Mouse (Mus musculus) heart, postnatal 0 days (tissue): Measurements from ENCODE around the gene Fabp7.

Experiments used
- CTCF ChIP-seq: IDR thresholded peaks from 2 replicates; pipeline ENCODE4 v1.5.1; 2016; ENCODE audit warnings: antibody characterized with exemption, control low read depth, low read depth
- EP300 ChIP-seq: IDR thresholded peaks from 2 replicates; pipeline ENCODE4 v1.6.1; 2016; ENCODE audit warnings: antibody characterized with exemption, low read depth

DNA sequence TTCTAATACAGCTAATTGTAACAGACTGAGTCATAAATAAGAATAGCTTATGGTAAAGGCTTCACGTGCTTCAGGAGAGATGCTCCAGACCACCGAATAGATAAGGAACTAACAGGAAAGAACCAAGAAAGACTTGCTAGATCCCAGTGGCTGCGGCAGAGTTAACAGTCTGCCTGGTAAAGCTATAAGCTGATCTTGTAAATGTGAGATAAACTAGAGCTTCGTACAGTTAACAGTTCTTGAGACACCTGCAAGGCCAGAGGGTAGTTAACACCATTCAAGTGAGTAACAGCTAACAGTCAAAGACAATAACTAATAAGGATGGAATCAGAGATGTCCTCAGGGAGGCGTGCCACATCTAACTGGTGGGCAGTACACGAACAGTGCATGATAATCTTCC, 31.2 kb downstream of the Fabp7 start:
- TF ChIP-seq CTCF (no peak), EP300 (no peak)
